Mouse (Mus musculus) liver, embryonic 13.5 days (tissue): Measurements from ENCODE around the gene Ppp1r26. TPM values are rescaled to one million over a fixed set of nuclear protein-coding genes. Genes with fewer than 3 reads are reported as not detected.

Experiments
- ATAC-seq: fragments of 200-750 bp; cut with Nextera tagmentation; 2 replicates; pipeline ENCODE4 v1.8.0; 2017; ENCODE audit warnings: low read depth, mild to moderate bottlenecking, moderate number of reproducible peaks, moderate library complexity
- DNase-seq: peaks from one replicate; pipeline ENCODE4 v3.0.0; 2022
- H3K27ac ChIP-seq: fragments of 300-500 bp; sonication (generic); 2 replicates; pipeline ENCODE4 v1.5.1; 2015; ENCODE audit warnings: moderate library complexity, mild to moderate bottlenecking, inconsistent platforms
- H3K27me3 ChIP-seq: fragments of 300-500 bp; sonication (generic); 2 replicates; pipeline ENCODE4 v1.6.1; 2015; ENCODE audit warnings: mild to moderate bottlenecking, inconsistent platforms
- H3K36me3 ChIP-seq: fragments of 300-500 bp; sonication (generic); 2 replicates; pipeline ENCODE4 v1.6.1; 2015; ENCODE audit warnings: mild to moderate bottlenecking, inconsistent platforms
- H3K4me1 ChIP-seq: fragments of 300-500 bp; sonication (generic); replicated peaks from 2 replicates; pipeline ENCODE4 v1.6.1; 2015; ENCODE audit warnings: inconsistent platforms
- H3K4me2 ChIP-seq: fragments of 300-500 bp; sonication (generic); 2 replicates; pipeline ENCODE4 v1.6.1; 2015; ENCODE audit warnings: inconsistent platforms, mild to moderate bottlenecking, moderate library complexity
- H3K4me3 ChIP-seq: fragments of 300-500 bp; sonication (generic); replicated peaks from 2 replicates; pipeline ENCODE4 v1.5.1; 2015; ENCODE audit warnings: mild to moderate bottlenecking, inconsistent platforms
- H3K9ac ChIP-seq: fragments of 300-500 bp; sonication (generic); 2 replicates; pipeline ENCODE4 v1.6.1; 2015; ENCODE audit warnings: mild to moderate bottlenecking, inconsistent platforms
- H3K9me3 ChIP-seq: fragments of 300-500 bp; sonication (generic); replicated peaks from 2 replicates; pipeline ENCODE4 v1.6.1; 2016; ENCODE audit warnings: inconsistent platforms
- WGBS: fragments of 180-500 bp; shearing (Covaris S2); methylation state at CpG from one replicate; pipeline ENCODE4 v1.1.7; 2015; ENCODE audit not compliant: insufficient replicate concordance; 5-methylcytosine and 5-hydroxymethylcytosine counted together
- polyA plus RNA-seq: library from polyadenylated mRNA; unstranded; fragments of >200 nt; fragmentation: Nextera tagmentation; extraction: Ambion mirVana; gene quantifications from 2 replicates; pipeline ENCODE4 v1.2.1, GENCODE M21; 2015

Gene Ppp1r26
- polyA plus RNA-seq: 0.16 and 0.19 TPM in 2 replicates

GRCm38 (mm10) chr2:28446515-28447314 is at the start of gene Ppp1r26:
Ppp1r26 (plus strand) TSS chr2:28446800.
- DNase-seq (no peak), ATAC-seq (no peak)
- Histone ChIP-seq H3K27ac (no peak within 1 kb of the TSS), H3K27me3 (peaks cover 48% of the 10 kb centered on the region), H3K9me3 (no peaks in the 10 kb centered on the region), H3K4me1 (no peaks in the 10 kb centered on the region), H3K4me3 (peak within 1 kb of the TSS; percentile 60), H3K36me3 (no peaks in the 10 kb centered on the region), H3K4me2 (peak within 1 kb of the TSS; percentile 72), H3K9ac (peak within 1 kb of the TSS; percentile 47)
- 1% methylated on average over 56 of the region's 118 CpGs for WGBS

DNA sequence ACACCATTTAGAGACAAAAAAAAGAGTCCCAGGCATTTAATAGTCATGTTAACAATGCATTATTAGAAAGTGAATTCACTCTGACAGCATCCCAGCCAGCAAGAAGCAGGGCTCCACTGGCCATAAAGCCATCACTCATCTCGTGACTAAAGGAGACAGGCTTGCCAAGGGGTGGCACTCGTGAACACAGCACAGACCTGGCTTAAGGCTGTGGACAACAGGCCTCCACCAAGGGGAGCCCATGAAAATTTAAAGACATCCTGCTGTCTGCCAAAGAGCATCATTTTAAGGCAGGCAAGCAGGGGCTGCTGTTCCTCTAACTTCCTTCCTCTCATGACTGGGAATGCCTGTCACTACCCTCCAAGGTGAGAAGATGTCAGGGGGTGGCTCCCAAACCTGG is 49.7 kb upstream of the Ppp1r26 start:
- DNase-seq: no peak
- no peak overlapping the region for H3K4me2 ChIP-seq
- 41% methylated on average over 2 of the region's 2 CpGs for WGBS
- H3K9me3 ChIP-seq: no peaks in the 10 kb centered on the region
- no peak overlapping the region for H3K9ac ChIP-seq
- no peaks in the 10 kb centered on the region for H3K36me3 ChIP-seq
- ATAC-seq: no peak
- H3K27me3 ChIP-seq: peaks cover 7% of the 10 kb centered on the region; the same call in 1 of the 2 replicates
- H3K27ac ChIP-seq: no peak overlapping the region
- no peak overlapping the region for H3K4me3 ChIP-seq
- peaks cover 4% of the 10 kb centered on the region; the same call in 1 of the 2 replicates for H3K4me1 ChIP-seq

DNA sequence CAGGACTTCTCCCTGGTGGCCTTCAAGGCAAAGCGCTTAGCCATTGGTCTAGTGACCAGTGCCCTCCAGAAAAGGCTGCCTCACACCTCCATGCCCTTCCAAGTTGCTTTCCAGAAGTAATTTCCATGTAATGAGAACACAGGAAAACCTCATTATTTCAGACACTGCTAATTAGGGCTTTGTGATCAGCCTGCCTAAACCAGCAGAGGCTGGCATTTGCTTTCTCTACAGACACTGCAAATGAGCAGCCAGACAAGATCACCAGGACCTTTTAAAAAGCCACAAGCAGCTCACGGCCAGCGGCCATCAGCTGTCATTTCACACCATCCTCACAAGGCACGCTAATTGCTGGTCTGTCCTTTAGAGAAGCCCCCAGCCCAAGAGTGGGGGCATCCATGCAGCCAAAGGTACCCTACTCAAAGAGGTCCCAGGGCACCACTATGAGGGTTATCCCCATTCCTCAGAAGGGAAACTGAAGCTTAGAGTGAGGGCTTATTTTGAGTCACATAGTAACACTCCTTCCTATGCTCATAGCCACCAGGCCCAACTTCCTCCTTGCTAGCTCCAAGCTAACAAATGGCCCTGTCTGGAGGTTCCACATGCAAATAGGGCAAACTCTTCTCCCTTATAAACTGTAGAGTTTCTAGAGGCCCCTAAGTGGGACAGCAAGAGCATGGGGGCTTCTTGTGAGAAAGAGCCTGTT is 49.0 kb upstream of the Ppp1r26 start:
- no peaks in the 10 kb centered on the region for H3K9me3 ChIP-seq
- H3K9ac ChIP-seq: no peak overlapping the region
- H3K27me3 ChIP-seq: peaks cover 7% of the 10 kb centered on the region; the same call in 1 of the 2 replicates
- peaks cover 5% of the 10 kb centered on the region; the same call in 1 of the 2 replicates for H3K4me1 ChIP-seq
- H3K4me3 ChIP-seq: no peak overlapping the region
- WGBS: 43% methylated on average over 4 of the region's 4 CpGs
- H3K4me2 ChIP-seq: no peak overlapping the region
- ATAC-seq (no peak), DNase-seq (no peak)
- H3K27ac ChIP-seq: no peak overlapping the region
- no peaks in the 10 kb centered on the region for H3K36me3 ChIP-seq

- 17% methylated on average over 11 of the region's 11 CpGs for WGBS
- DNase-seq: no peak
- H3K9ac ChIP-seq: no peak overlapping the region
- no peak overlapping the region for H3K27ac ChIP-seq
- H3K9me3 ChIP-seq: no peaks in the 10 kb centered on the region
- peaks cover 5% of the 10 kb centered on the region; the same call in 1 of the 2 replicates for H3K4me1 ChIP-seq
- H3K4me3 ChIP-seq: no peak overlapping the region
- H3K36me3 ChIP-seq: no peaks in the 10 kb centered on the region
- no peak for ATAC-seq
- H3K4me2 ChIP-seq: no peak overlapping the region
- H3K27me3 ChIP-seq: peaks cover 7% of the 10 kb centered on the region; the same call in 1 of the 2 replicates
Observed at GRCm38 (mm10) chr2:28401647-28402046, 45.0 kb upstream of the Ppp1r26 start.

- Histone ChIP-seq H3K9me3 (no peaks in the 10 kb centered on the region), H3K4me3 (no peak overlapping the region), H3K27me3 (peaks cover 7% of the 10 kb centered on the region; the same call in 1 of the 2 replicates), H3K4me1 (peaks cover 5% of the 10 kb centered on the region; the same call in 1 of the 2 replicates), H3K9ac (no peak overlapping the region), H3K36me3 (no peaks in the 10 kb centered on the region), H3K27ac (no peak overlapping the region), H3K4me2 (no peak overlapping the region)
- DNase-seq (no peak), ATAC-seq (no peak)
Observed at GRCm38 (mm10) chr2:28402128-28402527, 44.5 kb upstream of the Ppp1r26 start.

DNA sequence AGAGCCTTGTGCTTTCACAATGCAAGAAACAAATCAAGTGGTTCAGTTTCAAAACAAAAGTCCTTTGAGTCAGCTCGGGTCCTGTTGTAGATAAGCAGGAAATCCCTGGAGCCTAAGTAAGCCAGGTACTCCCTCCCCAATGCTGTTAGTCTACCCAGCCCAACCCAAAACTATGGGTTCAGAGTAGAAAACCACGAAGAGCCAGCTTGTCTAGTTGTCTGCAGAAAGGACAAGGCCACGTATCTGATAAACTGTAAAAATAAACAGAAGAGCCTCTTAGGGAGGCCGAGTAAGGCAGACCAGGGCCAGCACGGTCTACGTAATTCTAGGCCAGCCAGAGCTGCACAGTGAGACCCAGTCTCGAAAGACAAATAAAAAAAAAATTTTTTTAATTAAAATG is 38.8 kb upstream of the Ppp1r26 start:
- WGBS: 35% methylated on average over 7 of the region's 7 CpGs

DNA sequence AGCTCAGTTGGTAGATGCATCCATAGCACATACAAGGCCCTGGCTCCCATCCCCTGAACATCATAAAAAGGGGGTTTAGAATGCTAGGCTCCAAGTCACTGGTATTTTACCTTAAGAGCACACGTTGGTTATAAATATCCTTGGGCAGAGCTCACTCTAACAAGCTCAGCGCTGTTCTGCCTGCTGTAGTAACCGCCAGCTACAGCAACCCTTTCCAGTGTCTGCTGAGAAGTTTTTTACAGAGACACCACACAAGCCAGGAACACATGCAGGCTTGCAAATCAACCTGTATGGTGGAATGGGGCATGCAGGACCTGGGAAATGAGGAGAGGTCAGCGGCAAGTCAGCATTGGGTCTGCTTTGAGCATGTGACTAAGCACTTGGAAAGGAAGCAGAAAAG is 37.5 kb upstream of the Ppp1r26 start:
- no peak overlapping the region for H3K4me2 ChIP-seq
- H3K4me3 ChIP-seq: no peak overlapping the region
- WGBS: 75% methylated on average over 4 of the region's 4 CpGs
- H3K9ac ChIP-seq: no peak overlapping the region
- no peaks in the 10 kb centered on the region for H3K4me1 ChIP-seq
- no peaks in the 10 kb centered on the region for H3K36me3 ChIP-seq
- DNase-seq: no peak
- ATAC-seq: no peak
- H3K27ac ChIP-seq: no peak overlapping the region
- no peaks in the 10 kb centered on the region for H3K9me3 ChIP-seq
- no peaks in the 10 kb centered on the region for H3K27me3 ChIP-seq

More for the DNA sequence above, 38.8 kb upstream of the Ppp1r26 start:
- ATAC-seq (no peak), DNase-seq (no peak)
- H3K36me3 ChIP-seq: no peaks in the 10 kb centered on the region
- H3K4me3 ChIP-seq: no peak overlapping the region
- no peaks in the 10 kb centered on the region for H3K9me3 ChIP-seq
- H3K27me3 ChIP-seq: no peaks in the 10 kb centered on the region
- H3K4me1 ChIP-seq: no peaks in the 10 kb centered on the region
- no peak overlapping the region for H3K9ac ChIP-seq
- no peak overlapping the region for H3K4me2 ChIP-seq
- no peak overlapping the region for H3K27ac ChIP-seq

- no peaks in the 10 kb centered on the region for H3K9me3 ChIP-seq
- H3K27me3 ChIP-seq: no peaks in the 10 kb centered on the region
- no peak overlapping the region for H3K4me2 ChIP-seq
- no peak overlapping the region for H3K9ac ChIP-seq
- ATAC-seq (no peak), DNase-seq (no peak)
- no peak overlapping the region for H3K27ac ChIP-seq
- H3K4me1 ChIP-seq: no peaks in the 10 kb centered on the region
- H3K4me3 ChIP-seq: no peak overlapping the region
- H3K36me3 ChIP-seq: no peaks in the 10 kb centered on the region
- 60% methylated on average over 3 of the region's 3 CpGs for WGBS
Observed at GRCm38 (mm10) chr2:28409566-28409965, 37.0 kb upstream of the Ppp1r26 start.

GRCm38 (mm10) chr2:28412936-28413335 is 33.7 kb upstream of the Ppp1r26 start:
- Histone ChIP-seq H3K27me3 (no peaks in the 10 kb centered on the region), H3K4me2 (no peak overlapping the region), H3K9ac (no peak overlapping the region), H3K9me3 (no peaks in the 10 kb centered on the region), H3K4me3 (no peak overlapping the region), H3K36me3 (no peaks in the 10 kb centered on the region), H3K27ac (no peak overlapping the region), H3K4me1 (peaks cover 10% of the 10 kb centered on the region; the same call in 1 of the 2 replicates)
- no peak for DNase-seq
- no peak for ATAC-seq
- 65% methylated on average over 6 of the region's 6 CpGs for WGBS

DNA sequence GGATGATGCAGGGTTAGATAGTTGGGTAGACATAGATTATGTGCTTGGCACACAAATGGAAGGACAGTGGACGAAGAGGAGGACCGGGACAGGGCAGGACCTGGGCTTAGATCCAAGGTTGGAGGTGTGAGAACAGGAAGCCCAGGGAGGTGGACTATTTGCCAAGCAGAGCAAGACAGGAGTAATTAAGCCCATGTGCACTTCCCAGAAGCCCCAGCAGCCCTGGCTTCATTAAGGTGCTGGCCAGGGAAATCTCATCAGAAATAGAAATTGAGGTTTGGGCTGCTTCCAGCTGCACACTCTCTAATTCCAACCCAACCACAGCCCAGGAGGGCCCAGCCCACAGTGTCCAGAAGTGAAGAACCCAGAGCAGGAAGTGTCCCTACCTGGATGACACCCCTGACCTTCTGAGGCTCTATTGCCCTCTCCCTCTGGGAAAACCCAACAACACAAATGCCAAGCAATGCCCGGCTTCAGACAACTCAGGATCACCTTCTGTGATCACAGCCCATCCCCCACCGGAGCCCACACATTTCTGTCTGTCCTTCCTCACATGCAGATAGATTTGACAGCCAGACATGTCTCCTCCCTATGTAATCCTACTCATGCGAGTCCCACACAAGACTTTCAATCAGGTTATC is 32.4 kb upstream of the Ppp1r26 start:
- Histone ChIP-seq H3K27ac (no peak overlapping the region), H3K9me3 (no peaks in the 10 kb centered on the region), H3K9ac (no peak overlapping the region), H3K4me1 (peaks cover 10% of the 10 kb centered on the region; the same call in 1 of the 2 replicates), H3K4me2 (no peak overlapping the region), H3K4me3 (no peak overlapping the region), H3K27me3 (no peaks in the 10 kb centered on the region), H3K36me3 (no peaks in the 10 kb centered on the region)
- DNase-seq (no peak), ATAC-seq (no peak)
- 62% methylated on average over 5 of the region's 5 CpGs for WGBS

GRCm38 (mm10) chr2:28414757-28415137 is 31.9 kb upstream of the Ppp1r26 start:
- Histone ChIP-seq H3K9ac (no peak overlapping the region), H3K4me3 (no peak overlapping the region), H3K9me3 (no peaks in the 10 kb centered on the region), H3K27ac (no peak overlapping the region), H3K4me1 (peaks cover 10% of the 10 kb centered on the region; the same call in 1 of the 2 replicates), H3K36me3 (no peaks in the 10 kb centered on the region), H3K27me3 (no peaks in the 10 kb centered on the region), H3K4me2 (no peak overlapping the region)
- no peak for ATAC-seq
- WGBS: 64% methylated on average over 5 of the region's 5 CpGs
- DNase-seq: no peak
